Mouse (Mus musculus): ENCODE measurements around the gene Pcdh7.

DNA sequence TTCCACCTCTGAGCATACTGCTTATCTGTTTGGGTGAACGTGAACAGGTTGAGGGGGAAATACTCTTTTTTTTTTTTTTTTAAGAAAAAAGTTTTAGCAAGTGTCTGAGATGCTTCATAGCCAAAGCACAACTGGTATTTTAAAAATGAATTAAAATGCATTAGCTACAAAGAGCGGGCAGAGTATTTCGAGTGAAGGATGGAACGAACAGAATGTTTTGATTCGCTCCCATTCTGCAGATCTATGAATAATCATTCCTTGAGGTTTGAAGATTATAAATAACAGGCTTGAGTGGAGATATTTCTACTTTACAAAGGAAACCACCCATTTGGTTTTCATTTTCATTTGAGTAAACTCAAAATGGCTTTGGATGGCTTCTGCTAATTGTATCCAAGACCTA lies 214.0 kb downstream of the Pcdh7 start:
- TF ChIP-seq POLR2A (IDR thresholded peaks at IDR 0.05; ENCODE audit: borderline replicate concordance, extremely low read depth, insufficient read depth, insufficient read length, poor library complexity, severe bottlenecking) (no peak), CTCF (IDR thresholded peaks at IDR 0.05; ENCODE audit: borderline replicate concordance, extremely low read depth, insufficient read depth, insufficient read length) (no peak)

Measured in brain, embryonic 14.5 days (tissue).